Mouse (Mus musculus) olfactory bulb, adult 2 months (tissue): Measurements from ENCODE around the gene Tnfsf4.

Experiments used
- CTCF ChIP-seq: fragments of 200-500 bp; IDR thresholded peaks from 2 replicates; pipeline ENCODE4 v1.5.1; 2012; ENCODE audit warnings: low read depth, mild to moderate bottlenecking, low read length, moderate library complexity; ENCODE audit not compliant: insufficient read depth
- POLR2A ChIP-seq: fragments of 200-500 bp; IDR thresholded peaks from 2 replicates; pipeline ENCODE4 v1.6.1; 2012; ENCODE audit warnings: mild to moderate bottlenecking, low read depth, low read length, moderate library complexity; ENCODE audit not compliant: insufficient read depth

DNA sequence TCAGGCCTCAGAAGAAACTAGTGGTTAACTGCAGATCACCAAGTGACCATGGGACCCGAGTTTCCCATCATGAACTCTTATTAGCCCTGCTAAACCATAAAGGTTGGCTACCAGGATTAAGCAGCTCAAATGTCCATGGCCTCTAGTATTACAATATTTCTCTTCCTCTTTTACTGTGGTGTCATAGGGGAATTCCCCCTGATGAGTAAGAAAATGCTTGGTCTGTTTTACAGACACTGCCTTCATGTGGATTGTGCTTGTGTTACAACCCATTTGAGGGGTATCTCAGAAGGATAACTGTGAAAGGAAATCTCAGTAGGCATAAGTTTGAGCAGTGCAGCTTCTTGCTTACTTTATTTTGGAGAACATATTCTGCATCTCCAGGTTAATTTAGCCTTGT, 44.2 kb upstream of the Tnfsf4 start:
- no peak for TF ChIP-seq CTCF
- TF ChIP-seq POLR2A = no peak
